Mouse (Mus musculus): Measurements from ENCODE around the gene Ptprd.

Ptprd gene

GRCm38 (mm10) chr4:76403219-76403618 is 1808.5 kb downstream of the Ptprd start:
- no peak for DNase-seq (ENCODE audit: low spot score in 2 of 2)

- no peak for DNase-seq (ENCODE audit: low spot score in 2 of 2)
These were observed 1823.9 kb downstream of the Ptprd start for GRCm38 (mm10) chr4:76387887-76388286.

- no peak for DNase-seq (ENCODE audit: low spot score in 2 of 2)
These were observed 1824.6 kb downstream of the Ptprd start for GRCm38 (mm10) chr4:76386978-76387824.

GRCm38 (mm10) chr4:76385818-76386217 is 1825.9 kb downstream of the Ptprd start:
- peak; percentile 50 to 56 for DNase-seq (ENCODE audit: low spot score in 2 of 2)

GRCm38 (mm10) chr4:76380312-76380917 is 1831.3 kb downstream of the Ptprd start:
- peak; percentile 35 to 65 for DNase-seq (ENCODE audit: low spot score in 2 of 2)

- DNase-seq (ENCODE audit: low spot score in 2 of 2): peak; percentile 43 to 51
These were observed 1841.5 kb downstream of the Ptprd start for GRCm38 (mm10) chr4:76370041-76370880.

- no peak for DNase-seq (ENCODE audit: low spot score in 2 of 2)
These were observed 1842.7 kb downstream of the Ptprd start for GRCm38 (mm10) chr4:76369101-76369500.

- DNase-seq (ENCODE audit: low spot score in 2 of 2): no peak
These were observed 1843.5 kb downstream of the Ptprd start for GRCm38 (mm10) chr4:76368291-76368690.

- DNase-seq (ENCODE audit: low spot score in 2 of 2): no peak
These were observed 1844.5 kb downstream of the Ptprd start for GRCm38 (mm10) chr4:76367285-76367684.

- no peak for DNase-seq (ENCODE audit: low spot score in 2 of 2)
These were observed 1845.9 kb downstream of the Ptprd start for GRCm38 (mm10) chr4:76365871-76366270.

- no peak for DNase-seq (ENCODE audit: low spot score in 2 of 2)
These were observed 1850.2 kb downstream of the Ptprd start for GRCm38 (mm10) chr4:76361546-76361945.

GRCm38 (mm10) chr4:76354167-76354566 is 1857.6 kb downstream of the Ptprd start:
- DNase-seq (ENCODE audit: low spot score in 2 of 2): no peak

- DNase-seq (ENCODE audit: low spot score in 2 of 2): no peak
These were observed 1859.3 kb downstream of the Ptprd start for GRCm38 (mm10) chr4:76352468-76352867.

GRCm38 (mm10) chr4:76351201-76351979 is 1860.4 kb downstream of the Ptprd start:
- no peak for DNase-seq (ENCODE audit: low spot score in 2 of 2)

- DNase-seq (ENCODE audit: low spot score in 2 of 2): no peak
These were observed 1861.4 kb downstream of the Ptprd start for GRCm38 (mm10) chr4:76350241-76350962.

GRCm38 (mm10) chr4:76344059-76344458 is 1867.7 kb downstream of the Ptprd start:
- no peak for DNase-seq (ENCODE audit: low spot score in 2 of 2)

GRCm38 (mm10) chr4:76337926-76338325 is 1873.8 kb downstream of the Ptprd start:
- DNase-seq (ENCODE audit: low spot score in 2 of 2): no peak

GRCm38 (mm10) chr4:76327346-76327745 is 1884.4 kb downstream of the Ptprd start:
- no peak for DNase-seq (ENCODE audit: low spot score in 2 of 2)

GRCm38 (mm10) chr4:76325646-76326045 is 1886.1 kb downstream of the Ptprd start:
- no peak for DNase-seq (ENCODE audit: low spot score in 2 of 2)

GRCm38 (mm10) chr4:76324928-76325327 is 1886.8 kb downstream of the Ptprd start:
- DNase-seq (ENCODE audit: low spot score in 2 of 2): peak in 1 of 2 experiments; percentile 40

- DNase-seq (ENCODE audit: low spot score in 2 of 2): no peak
These were observed 1887.3 kb downstream of the Ptprd start for GRCm38 (mm10) chr4:76324509-76324908.

Data from left cerebral cortex, adult 9 months (tissue).